Mouse (Mus musculus) CH12.LX (cell line): ENCODE results near the gene Morn2. TPM values are rescaled to one million over a fixed set of nuclear protein-coding genes. Genes with fewer than 3 reads are reported as not detected.

ENCODE experiments used
- DNase-seq: peaks from one replicate; pipeline ENCODE4 v3.0.0-alpha.2; 2013; ENCODE audit errors: extremely low read depth
- H3K27ac ChIP-seq: 2 replicates; pipeline ENCODE4 v1.5.1; 2012; ENCODE audit warnings: low read depth, mild to moderate bottlenecking, control low read depth, moderate library complexity; ENCODE audit not compliant: insufficient read depth
- H3K27me3 ChIP-seq: replicated peaks from 2 replicates; pipeline ENCODE3; 2012; ENCODE audit warnings: inconsistent platforms
- H3K36me3 ChIP-seq, 2 experiments: replicated peaks in 1 of 2; 2 replicates each; pipeline versions ENCODE3 to v1.6.1; 2012; ENCODE audit warnings: inconsistent platforms in 1 of 2, low read length in 1 of 2, mild to moderate bottlenecking in 1 of 2, mixed read lengths in 1 of 2, moderate library complexity in 1 of 2; ENCODE audit not compliant: control insufficient read depth in 1 of 2, insufficient read depth in 1 of 2
- H3K4me1 ChIP-seq, 2 experiments: 2 replicates each; pipeline ENCODE4 v1.6.1; 2012; ENCODE audit warnings: inconsistent platforms in 1 of 2, moderate library complexity in 1 of 2; ENCODE audit not compliant: insufficient read depth in 2 of 2, control insufficient read depth in 1 of 2
- H3K4me2 ChIP-seq: 2 replicates; pipeline ENCODE4 v1.6.1; 2012; ENCODE audit warnings: low read depth, mild to moderate bottlenecking, control low read depth; ENCODE audit not compliant: poor library complexity, insufficient read depth, severe bottlenecking
- H3K4me3 ChIP-seq, 3 experiments: fragments of 150-350 bp in 1 of 3; sonication (generic) in 1 of 3; replicated peaks in 1 of 3; 2 replicates each; pipeline versions ENCODE3 to v1.5.1; 2011 to 2012; ENCODE audit warnings: low read depth in 2 of 3, low read length in 2 of 3, mild to moderate bottlenecking in 2 of 3, moderate library complexity in 2 of 3, control low read depth in 1 of 3, improper control_type of control experiment in 1 of 3, inconsistent platforms in 1 of 3, mixed read lengths in 1 of 3; ENCODE audit not compliant: poor library complexity in 1 of 3
- H3K79me2 ChIP-seq: replicated peaks from 2 replicates; pipeline ENCODE4 v1.6.1; 2012; ENCODE audit warnings: mild to moderate bottlenecking, moderate library complexity; ENCODE audit not compliant: control insufficient read depth, poor library complexity, insufficient read depth, severe bottlenecking; ENCODE audit errors: extremely low read depth
- H3K9ac ChIP-seq: 2 replicates; pipeline ENCODE4 v1.6.1; 2012; ENCODE audit warnings: low read depth, mild to moderate bottlenecking, control low read depth, moderate library complexity; ENCODE audit not compliant: insufficient read depth
- H3K9me3 ChIP-seq: replicated peaks from 2 replicates; pipeline ENCODE3; 2012; ENCODE audit warnings: low read length, inconsistent platforms, mixed read lengths
- CHD1 ChIP-seq: IDR thresholded peaks from 2 replicates; pipeline ENCODE4 v1.6.1; 2012; ENCODE audit warnings: low read depth, low read length, improper control_type of control experiment, inconsistent platforms
- E2F4 ChIP-seq: IDR thresholded peaks from 2 replicates; pipeline ENCODE4 v1.6.1; 2011; ENCODE audit warnings: low read depth, low read length, improper control_type of control experiment; ENCODE audit not compliant: insufficient replicate concordance
- ETS1 ChIP-seq: conservative IDR thresholded peaks from 2 replicates; pipeline ENCODE4 v1.6.1; 2012; ENCODE audit warnings: low read depth, mild to moderate bottlenecking, inconsistent platforms, low read length, improper control_type of control experiment, moderate library complexity
- GABPA ChIP-seq: IDR thresholded peaks from 2 replicates; pipeline ENCODE4 v1.6.1; 2012; ENCODE audit warnings: low read depth, low read length, improper control_type of control experiment, inconsistent platforms; ENCODE audit not compliant: insufficient replicate concordance
- HCFC1 ChIP-seq: IDR thresholded peaks from 2 replicates; pipeline ENCODE4 v1.6.1; 2012; ENCODE audit warnings: low read depth, mild to moderate bottlenecking, inconsistent platforms, low read length, improper control_type of control experiment
- JUN ChIP-seq: IDR thresholded peaks from 2 replicates; pipeline ENCODE4 v1.6.1; 2011; ENCODE audit warnings: low read depth, mild to moderate bottlenecking, low read length, improper control_type of control experiment, moderate library complexity; ENCODE audit not compliant: insufficient read depth
- KAT2A ChIP-seq: IDR thresholded peaks from 2 replicates; pipeline ENCODE4 v1.6.1; 2012; ENCODE audit warnings: low read length, improper control_type of control experiment, inconsistent platforms; ENCODE audit not compliant: insufficient replicate concordance
- MAZ ChIP-seq: IDR thresholded peaks from 2 replicates; pipeline ENCODE4 v1.6.1; 2012; ENCODE audit warnings: low read depth, mild to moderate bottlenecking, inconsistent platforms, low read length, improper control_type of control experiment, moderate library complexity
- MEF2A ChIP-seq: IDR thresholded peaks from 2 replicates; pipeline ENCODE4 v1.6.1; 2014; ENCODE audit warnings: low read depth, mild to moderate bottlenecking, inconsistent platforms, low read length, improper control_type of control experiment, borderline replicate concordance
- NELFE ChIP-seq: IDR thresholded peaks from 2 replicates; pipeline ENCODE4 v1.6.1; 2011; ENCODE audit warnings: low read depth, low read length, improper control_type of control experiment
- POLR2AphosphoS2 ChIP-seq: IDR thresholded peaks from 2 replicates; pipeline ENCODE4 v1.6.1; 2011; ENCODE audit warnings: low read depth, low read length, improper control_type of control experiment
- RCOR1 ChIP-seq: conservative IDR thresholded peaks from 2 replicates; pipeline ENCODE4 v1.6.1; 2012; ENCODE audit warnings: low read depth, mild to moderate bottlenecking, inconsistent platforms, low read length, improper control_type of control experiment
- SIN3A ChIP-seq: IDR thresholded peaks from 2 replicates; pipeline ENCODE4 v1.6.1; 2012; ENCODE audit warnings: low read length, improper control_type of control experiment, inconsistent platforms
- SMC3 ChIP-seq: IDR thresholded peaks from 2 replicates; pipeline ENCODE4 v1.6.1; 2011; ENCODE audit warnings: low read depth, low read length, improper control_type of control experiment
- ZKSCAN1 ChIP-seq: IDR thresholded peaks from 2 replicates; pipeline ENCODE4 v1.6.1; 2012; ENCODE audit warnings: low read depth, inconsistent platforms, low read length, improper control_type of control experiment, borderline replicate concordance
- dilution Hi-C: fragments of 300-500 bp; cut with MboI; formaldehyde crosslinking; loops from 2 replicates; pipeline ENCODE4 v1.14.3; 2020; ENCODE audit warnings: low sequenced_read_pairs; ENCODE audit not compliant: extremely low pct_unique_long_range_greater_than_20kb, extremely low pct_ligation_motif_present
- in situ Hi-C: fragments of 300-500 bp; cut with MboI; formaldehyde crosslinking; loops from 3 replicates; pipeline ENCODE4 v1.14.3; 2019; ENCODE audit warnings: low sequenced_read_pairs, low pct_ligation_motif_present, low pct_unique_long_range_greater_than_20kb, mixed read lengths
- polyA plus RNA-seq: library from polyadenylated mRNA; unstranded; fragments of >175 nt; gene quantifications from 2 replicates; pipeline ENCODE4 v1.2.1, GENCODE M21; 2012; ENCODE audit warnings: low read depth; ENCODE audit not compliant: insufficient read length
- total RNA-seq, 2 experiments: library from RNA; depleted of rRNA; stranded (reverse); fragments of 300-350 nt in 1 of 2; fragments of >200 nt in 1 of 2; gene quantifications; 2 replicates each; pipeline ENCODE4 v1.2.3; 2012 to 2014

Morn2 gene
- total and polyA plus RNA-seq, 3 experiments: 14.5 to 18.4 (median 17.2) TPM

DNA sequence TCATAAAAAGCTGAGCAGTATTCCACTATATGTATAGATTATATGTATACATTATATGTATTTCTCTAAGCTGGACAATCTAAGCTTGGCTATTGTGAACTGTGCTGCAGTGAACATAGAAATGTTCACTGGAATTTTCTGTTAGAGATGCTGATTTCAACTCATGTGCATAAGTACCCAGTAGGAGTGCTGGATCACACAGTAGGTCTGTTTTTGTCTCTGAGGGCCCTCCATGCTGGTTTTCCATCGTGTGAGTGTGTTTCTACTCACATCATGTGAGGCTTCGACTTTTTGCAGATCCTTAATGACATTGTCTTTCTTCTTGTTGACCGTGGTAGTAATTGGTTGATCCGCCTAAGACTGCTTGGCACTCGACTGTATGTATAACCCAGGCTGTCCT, 8.8 kb downstream of the Morn2 start:
- Histone ChIP-seq H3K4me3 (no peak overlapping the region), H3K4me1 (peaks cover 5 to 10% of the 10 kb centered on the region in 2 experiments), H3K9ac (no peak overlapping the region), H3K9me3 (no peaks in the 10 kb centered on the region), H3K27me3 (no peaks in the 10 kb centered on the region), H3K4me2 (no peak overlapping the region), H3K27ac (no peak overlapping the region), H3K36me3 (peaks cover 3% of the 10 kb centered on the region in 2 experiments), H3K79me2 (no peaks in the 10 kb centered on the region)
- DNase-seq: no peak
- dilution Hi-C loops (no loop called here), in situ Hi-C loops (loop anchor here (25.0 kb wide), 1 partner anchor 263 kb away; no protein-coding TSS in a partner anchor)
- TF ChIP-seq ZKSCAN1 (peak; percentile 81), KAT2A (no peak)

DNA sequence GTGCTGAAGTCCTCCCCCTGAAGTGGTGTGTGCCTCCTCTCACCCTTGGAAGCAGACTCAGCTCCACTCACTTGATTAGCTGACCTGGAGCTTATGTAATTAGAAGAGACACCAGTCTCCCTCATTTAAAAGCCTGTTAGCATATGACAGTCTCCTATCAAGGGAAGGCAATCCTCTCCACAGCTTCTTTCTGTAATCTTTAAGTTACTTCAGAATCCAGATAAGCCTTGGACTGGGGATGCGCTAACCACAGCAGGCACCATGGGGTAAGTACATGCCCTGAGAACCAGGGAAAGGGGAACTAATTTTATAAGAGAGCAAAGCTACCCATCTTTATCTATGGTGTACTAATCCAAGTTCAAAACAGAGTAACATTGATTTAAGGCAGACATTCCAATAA, 17.2 kb downstream of the Morn2 start, which contains the start of gene Arhgef33:
Gene Arhgef33 (plus strand): TSS at position 157 of the 400 bp plus-strand sequence.
- H3K27ac ChIP-seq: no peak within 1 kb of the TSS
- no peaks in the 10 kb centered on the region for H3K79me2 ChIP-seq
- H3K4me3 ChIP-seq: no peak within 1 kb of the TSS
- no peak for DNase-seq
- no peaks in the 10 kb centered on the region for H3K36me3 ChIP-seq
- in situ Hi-C loops (no loop called here), dilution Hi-C loops (no loop called here)
- H3K4me2 ChIP-seq: no peak within 1 kb of the TSS
- peaks cover 0 to 10% of the 10 kb centered on the region in 2 experiments; a peak in 2 of 4 replicates for H3K4me1 ChIP-seq
- TF ChIP-seq JUN (no peak), POLR2AphosphoS2 (no peak), ETS1 (no peak), SIN3A (no peak), SMC3 (no peak), E2F4 (no peak), MAZ (no peak), CHD1 (no peak), MEF2A (no peak), RCOR1 (no peak), KAT2A (no peak), NELFE (no peak), GABPA (no peak), ZKSCAN1 (no peak), HCFC1 (no peak)
- H3K9ac ChIP-seq: no peak within 1 kb of the TSS
- H3K9me3 ChIP-seq: no peaks in the 10 kb centered on the region
- peaks cover 2% of the 10 kb centered on the region for H3K27me3 ChIP-seq
